Mouse (Mus musculus) MEL (cell line): Measurements from ENCODE around the gene Gm4301. TPM values are rescaled to one million over a fixed set of nuclear protein-coding genes. Genes with fewer than 3 reads are reported as not detected.
"Not testable (repeated sequence)": the region's sequence is repeated elsewhere in the genome, so short reads cannot be mapped to it uniquely, and the experiment has no call there.

ENCODE experiments used
- DNase-seq: peaks from one replicate; pipeline ENCODE4 v3.0.0; 2011; ENCODE audit warnings: low read depth, low spot score
- H3K27ac ChIP-seq: 2 replicates; pipeline ENCODE4 v1.5.1; 2012; ENCODE audit warnings: low read depth, mild to moderate bottlenecking, control low read depth, low read length, moderate library complexity; ENCODE audit not compliant: control insufficient read depth
- H3K27me3 ChIP-seq, 2 experiments: fragments of 150-350 bp in 1 of 2; sonication (generic) in 1 of 2; 2 replicates each; pipeline ENCODE4 v1.6.1; 2012; ENCODE audit warnings: low read length in 2 of 2, mild to moderate bottlenecking in 2 of 2, improper control_type of control experiment in 1 of 2, moderate library complexity in 1 of 2; ENCODE audit not compliant: insufficient read depth in 2 of 2, control insufficient read depth in 1 of 2
- H3K36me3 ChIP-seq, 2 experiments: 2 replicates each; pipeline ENCODE4 v1.6.1; 2012 to 2014; ENCODE audit warnings: low read length in 2 of 2, improper control_type of control experiment in 1 of 2, inconsistent platforms in 1 of 2, mild to moderate bottlenecking in 1 of 2; ENCODE audit not compliant: insufficient read depth in 2 of 2, control insufficient read depth in 1 of 2
- H3K4me1 ChIP-seq, 2 experiments: fragments of 150-350 bp in 1 of 2; sonication (generic) in 1 of 2; 2 replicates each; pipeline ENCODE4 v1.6.1; 2012; ENCODE audit warnings: low read length in 2 of 2, improper control_type of control experiment in 1 of 2, mild to moderate bottlenecking in 1 of 2; ENCODE audit not compliant: insufficient read depth in 2 of 2, control insufficient read depth in 1 of 2
- H3K4me3 ChIP-seq, 2 experiments: fragments of 150-350 bp in 1 of 2; sonication (generic) in 1 of 2; 2 replicates each; pipeline ENCODE4 v1.5.1; 2012; ENCODE audit warnings: low read depth in 2 of 2, low read length in 2 of 2, mild to moderate bottlenecking in 2 of 2, moderate library complexity in 2 of 2, control low read depth in 1 of 2, improper control_type of control experiment in 1 of 2; ENCODE audit not compliant: control insufficient read depth in 1 of 2, insufficient read depth in 1 of 2
- H3K79me2 ChIP-seq: 2 replicates; pipeline ENCODE4 v1.6.1; 2012; ENCODE audit warnings: mild to moderate bottlenecking, low read length, moderate library complexity; ENCODE audit not compliant: control insufficient read depth, poor library complexity, insufficient read depth
- H3K9ac ChIP-seq: 2 replicates; pipeline ENCODE4 v1.6.1; 2012; ENCODE audit warnings: low read depth, mild to moderate bottlenecking, control low read depth, low read length, moderate library complexity; ENCODE audit not compliant: control insufficient read depth, poor library complexity, severe bottlenecking
- H3K9me3 ChIP-seq: fragments of 150-350 bp; sonication (generic); replicated peaks from 2 replicates; pipeline ENCODE4 v1.6.1; 2012; ENCODE audit warnings: mild to moderate bottlenecking, low read length, improper control_type of control experiment, moderate library complexity; ENCODE audit not compliant: insufficient read depth
- CHD1 ChIP-seq: IDR thresholded peaks from 2 replicates; pipeline ENCODE4 v1.6.1; 2012; ENCODE audit warnings: low read depth, mild to moderate bottlenecking, inconsistent platforms, low read length, improper control_type of control experiment
- ZKSCAN1 ChIP-seq: IDR thresholded peaks from 2 replicates; pipeline ENCODE4 v1.6.1; 2012; ENCODE audit warnings: low read depth, mild to moderate bottlenecking, inconsistent platforms, low read length, improper control_type of control experiment, moderate library complexity
- polyA plus RNA-seq, 2 experiments: library from polyadenylated mRNA; stranded (reverse) in 1 of 2; unstranded in 1 of 2; fragments of >175 nt in 1 of 2; fragments of >200 nt in 1 of 2; gene quantifications; 2 replicates each; pipeline versions ENCODE4 v1.2.1 to v1.2.4; 2012; ENCODE audit warnings: low replicate concordance in 2 of 2, low read depth in 1 of 2; ENCODE audit not compliant: insufficient read length in 2 of 2, insufficient read depth in 1 of 2, missing spikeins in 1 of 2
- total RNA-seq: library from RNA; depleted of rRNA; stranded (reverse); fragments of 300-350 nt; gene quantifications from 2 replicates; pipeline ENCODE4 v1.2.3, GENCODE M21; 2012; rRNA removed

Gene Gm4301
- total RNA-seq (not detected in 2 replicates), polyA plus RNA-seq (not detected)

- not testable (repeated sequence) for H3K4me3 ChIP-seq, DNase-seq, H3K9ac ChIP-seq, H3K79me2 ChIP-seq, H3K27ac ChIP-seq, H3K36me3 ChIP-seq, H3K27me3 ChIP-seq, H3K4me1 ChIP-seq, H3K9me3 ChIP-seq
Observed at GRCm38 (mm10) chr10:100335376-100335775, at the start of gene Gm4301. TSS of gene Gm4301 (plus strand) at chr10:100335676.

DNA sequence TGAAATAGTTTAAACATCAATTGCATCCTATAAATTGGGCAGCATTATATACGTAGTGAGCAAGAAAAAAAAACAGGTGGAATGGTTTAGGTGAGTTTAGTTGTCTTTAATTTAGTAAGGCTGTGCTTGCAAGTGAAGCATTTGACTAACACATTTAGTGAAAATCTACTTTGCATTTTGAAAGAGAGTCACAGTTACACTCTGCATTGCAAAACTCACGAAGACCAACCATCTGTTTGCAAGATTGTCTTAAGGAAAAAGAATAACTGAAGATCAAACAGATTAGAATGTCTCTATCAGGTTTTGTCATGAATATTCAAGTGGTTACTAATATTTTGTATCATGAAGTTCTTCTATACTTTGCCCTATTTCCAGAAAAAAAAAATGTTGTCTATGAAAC, 39.4 kb upstream of the Gm4301 start:
- Histone ChIP-seq H3K9me3 (no peaks in the 10 kb centered on the region), H3K4me3 (no peak overlapping the region), H3K9ac (no peak overlapping the region), H3K4me1 (no peaks in the 10 kb centered on the region), H3K27ac (no peak overlapping the region), H3K79me2 (no peaks in the 10 kb centered on the region), H3K36me3 (no peaks in the 10 kb centered on the region), H3K27me3 (no peaks in the 10 kb centered on the region)
- DNase-seq = no peak
- TF ChIP-seq ZKSCAN1 (no peak), CHD1 (no peak)

GRCm38 (mm10) chr10:100300106-100300505, 35.4 kb upstream of the Gm4301 start:
- H3K9ac ChIP-seq, H3K4me1 ChIP-seq, H3K27ac ChIP-seq, DNase-seq, H3K9me3 ChIP-seq, H3K4me3 ChIP-seq, H3K36me3 ChIP-seq, H3K27me3 ChIP-seq, H3K79me2 ChIP-seq: not testable (repeated sequence)

DNA sequence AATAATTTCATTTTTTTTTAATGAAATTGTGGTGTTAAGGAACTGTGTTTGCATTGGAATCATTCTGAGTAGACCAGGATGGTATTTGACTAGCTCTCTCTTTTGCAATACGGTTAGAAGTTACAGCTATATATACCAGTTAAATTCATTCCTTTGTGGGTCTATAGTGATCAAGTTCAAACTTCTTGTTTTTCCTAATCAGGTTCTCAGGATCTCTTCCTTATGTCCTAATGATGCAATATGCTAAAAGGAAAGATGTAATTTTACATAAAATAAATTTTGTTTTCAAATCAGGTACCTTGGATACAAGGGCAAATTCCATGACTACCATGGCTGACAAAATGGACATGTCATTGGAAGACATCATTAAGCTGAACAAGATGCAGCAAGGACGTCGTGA, 5.1 kb downstream of the Gm4301 start, which contains the start of gene Gm4302:
Gene Gm4302, plus strand, starts transcription at position 301 of the 400 bp plus-strand sequence.
- not testable (repeated sequence) for H3K4me3 ChIP-seq, H3K27me3 ChIP-seq, H3K9ac ChIP-seq, H3K9me3 ChIP-seq, H3K36me3 ChIP-seq, H3K27ac ChIP-seq, H3K79me2 ChIP-seq, DNase-seq, H3K4me1 ChIP-seq

- DNase-seq, H3K79me2 ChIP-seq, H3K27me3 ChIP-seq, H3K9ac ChIP-seq, H3K36me3 ChIP-seq, H3K27ac ChIP-seq, H3K4me1 ChIP-seq, H3K4me3 ChIP-seq, H3K9me3 ChIP-seq: not testable (repeated sequence)
Observed at GRCm38 (mm10) chr10:100345672-100346071, 10.2 kb downstream of the Gm4301 start, which contains the start of gene Gm4303. TSS of gene Gm4303 (plus strand) at chr10:100345972.

DNA sequence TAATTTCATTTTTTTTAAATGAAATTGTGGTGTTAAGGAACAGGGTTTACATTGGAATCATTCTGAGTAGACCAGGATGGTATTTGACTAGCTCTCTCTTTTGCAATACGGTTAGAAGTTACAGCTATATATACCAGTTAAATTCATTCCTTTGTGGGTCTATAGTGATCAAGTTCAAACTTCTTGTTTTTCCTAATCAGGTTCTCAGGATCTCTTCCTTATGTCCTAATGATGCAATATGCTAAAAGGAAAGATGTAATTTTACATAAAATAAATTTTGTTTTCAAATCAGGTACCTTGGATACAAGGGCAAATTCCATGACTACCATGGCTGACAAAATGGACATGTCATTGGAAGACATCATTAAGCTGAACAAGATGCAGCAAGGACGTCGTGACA, 15.3 kb downstream of the Gm4301 start, which contains the start of gene Gm4305:
Gene Gm4305, plus strand, starts transcription at position 301 of the 400 bp plus-strand sequence.
- not testable (repeated sequence) for H3K9me3 ChIP-seq, H3K4me3 ChIP-seq, H3K9ac ChIP-seq, H3K4me1 ChIP-seq, H3K79me2 ChIP-seq, H3K36me3 ChIP-seq, H3K27me3 ChIP-seq, DNase-seq, H3K27ac ChIP-seq

DNA sequence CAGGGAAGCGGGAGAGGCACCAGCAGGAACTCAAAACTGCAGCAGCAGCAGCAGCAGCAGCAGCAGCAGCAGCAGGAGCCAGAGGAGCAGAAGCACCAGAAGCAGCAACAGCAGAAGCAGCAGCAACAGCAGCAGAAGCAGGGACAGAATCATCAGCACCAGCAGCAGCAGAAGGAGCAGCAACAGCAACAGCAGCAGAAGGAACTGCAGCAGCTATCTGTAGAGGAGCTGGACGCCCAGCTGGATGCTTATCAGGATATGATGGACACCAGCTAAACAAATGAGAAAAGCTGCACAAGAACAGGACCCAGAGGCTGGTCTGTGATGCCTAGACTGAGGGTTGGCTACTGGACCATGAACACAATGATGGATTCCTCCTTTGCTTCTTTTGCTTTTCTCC, 21.4 kb downstream of the Gm4301 start:
- H3K27me3 ChIP-seq, H3K9me3 ChIP-seq, H3K4me1 ChIP-seq, H3K36me3 ChIP-seq, H3K27ac ChIP-seq, DNase-seq, H3K4me3 ChIP-seq, H3K79me2 ChIP-seq, H3K9ac ChIP-seq: not testable (repeated sequence)
